Mouse (Mus musculus) bone marrow macrophage, adult 2 months (primary cell): Measurements from ENCODE around the gene Foxo1. TPM values are rescaled to one million over a fixed set of nuclear protein-coding genes. Genes with fewer than 3 reads are reported as not detected.

ENCODE experiments used
- H3K27ac ChIP-seq: 2 replicates; pipeline ENCODE4 v1.5.1; 2012; ENCODE audit warnings: low read depth, low read length; ENCODE audit not compliant: insufficient read depth
- H3K4me1 ChIP-seq: 2 replicates; pipeline ENCODE4 v1.6.1; 2012; ENCODE audit warnings: low read length; ENCODE audit not compliant: control insufficient read depth, insufficient read depth
- H3K4me3 ChIP-seq: 2 replicates; pipeline ENCODE4 v1.5.1; 2012; ENCODE audit warnings: mild to moderate bottlenecking, low read length, moderate library complexity; ENCODE audit not compliant: insufficient read depth
- CTCF ChIP-seq: IDR thresholded peaks from 2 replicates; pipeline ENCODE4 v1.5.1; 2012; ENCODE audit warnings: low read depth, mild to moderate bottlenecking, low read length, moderate library complexity
- POLR2A ChIP-seq: IDR thresholded peaks from 2 replicates; pipeline ENCODE4 v1.6.1; 2012; ENCODE audit warnings: mild to moderate bottlenecking, low read depth, low read length, borderline replicate concordance
- polyA plus RNA-seq: library from polyadenylated mRNA; stranded (reverse); fragments of >200 nt; gene quantifications from 2 replicates; pipeline ENCODE4 v1.2.4, GENCODE M21; 2012; ENCODE audit not compliant: missing spikeins, insufficient read depth, insufficient read length

Foxo1 gene
- polyA plus RNA-seq, 1 experiment, result 6.2 TPM

DNA sequence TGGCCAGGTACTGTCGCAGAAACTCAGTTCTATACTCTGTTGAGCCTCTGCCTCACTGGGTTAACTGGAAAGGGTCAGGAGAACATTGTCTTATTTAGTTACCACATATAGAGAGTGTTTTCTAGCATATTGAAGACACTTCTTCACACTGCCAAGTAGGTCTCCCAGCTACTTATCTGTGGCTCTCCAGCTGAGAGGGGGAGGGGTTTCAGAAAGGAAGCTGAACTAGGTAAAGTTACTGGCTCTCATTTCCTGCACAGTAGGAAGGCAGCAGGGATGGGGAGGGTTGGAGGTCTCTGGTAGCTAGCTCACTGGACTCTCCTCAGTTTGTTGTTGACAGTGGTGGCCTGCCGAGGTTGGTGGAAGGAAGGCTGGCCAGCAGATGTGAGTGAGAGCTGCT is 31.2 kb downstream of the Foxo1 start:
- Histone ChIP-seq H3K27ac (no peak overlapping the region), H3K4me1 (peaks cover 36% of the 10 kb centered on the region), H3K4me3 (no peak overlapping the region)
- TF ChIP-seq POLR2A (no peak), CTCF (no peak)

- no peak for TF ChIP-seq CTCF
- no peak for TF ChIP-seq POLR2A
- H3K4me3 ChIP-seq, result no peak overlapping the region
- no peak overlapping the region for H3K27ac ChIP-seq
- H3K4me1 ChIP-seq, result peaks cover 33% of the 10 kb centered on the region
These were observed 32.4 kb downstream of the Foxo1 start for GRCm38 (mm10) chr3:52300517-52300916.

DNA sequence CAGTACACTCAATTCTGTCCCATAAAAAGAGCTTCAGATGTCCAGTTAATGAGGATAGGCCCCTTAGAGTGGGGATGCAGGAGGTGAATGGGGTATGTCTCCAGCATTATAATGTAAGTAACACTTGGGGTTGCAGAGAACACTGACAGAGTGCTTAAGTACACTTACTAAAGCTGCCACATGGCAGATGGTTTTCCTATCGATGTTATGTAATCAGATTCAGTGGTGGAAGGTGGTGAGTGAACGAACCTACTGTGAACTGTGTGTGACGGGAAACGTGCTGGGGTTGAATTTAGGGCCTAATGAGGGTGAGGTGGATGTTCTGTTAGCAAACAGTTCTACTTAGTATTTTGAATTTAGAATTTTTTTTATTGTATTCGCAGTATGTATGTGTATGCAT is 35.2 kb downstream of the Foxo1 start:
- Histone ChIP-seq H3K4me3 (no peak overlapping the region), H3K27ac (no peak overlapping the region), H3K4me1 (peaks cover 21% of the 10 kb centered on the region)
- TF ChIP-seq POLR2A (no peak), CTCF (no peak)

DNA sequence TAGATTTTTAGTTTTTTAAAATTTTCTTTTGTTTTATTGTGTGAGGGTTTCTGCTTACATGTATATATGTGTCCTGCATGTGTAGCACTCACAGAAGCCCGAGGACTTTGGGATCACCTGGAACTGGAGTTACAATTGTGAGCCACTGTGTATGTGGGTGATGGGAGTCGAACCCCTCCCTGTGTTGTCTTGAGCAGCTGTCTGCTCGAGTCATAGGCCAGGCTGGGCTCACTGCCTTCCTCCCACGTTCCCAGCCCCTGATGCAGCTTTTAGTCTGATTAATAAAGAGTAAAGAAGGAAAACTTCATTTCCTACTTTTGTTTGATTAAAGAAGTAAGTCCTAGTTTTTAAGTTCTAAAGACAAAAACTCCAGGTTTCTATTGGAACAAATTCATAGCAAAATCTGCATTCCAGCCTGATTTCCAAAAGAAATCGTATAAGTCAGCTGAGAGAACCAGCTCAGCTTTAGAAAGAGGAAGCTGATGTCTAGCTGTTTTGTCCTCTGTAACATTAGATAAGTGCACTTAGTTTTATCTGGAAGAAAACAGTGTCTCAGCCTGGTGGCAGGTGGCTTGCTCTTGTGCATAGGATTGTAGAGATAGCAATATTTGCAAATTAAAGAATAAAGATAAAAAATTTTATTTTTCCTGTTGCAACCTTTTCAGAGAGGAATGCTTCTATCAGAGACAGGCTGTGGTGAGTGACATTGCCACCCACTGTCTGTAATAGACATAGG is 40.6 kb downstream of the Foxo1 start:
- TF ChIP-seq POLR2A, result no peak
- TF ChIP-seq CTCF, result no peak
- Histone ChIP-seq H3K4me1 (peaks cover 3% of the 10 kb centered on the region), H3K4me3 (no peak overlapping the region), H3K27ac (no peak overlapping the region)

- TF ChIP-seq POLR2A (no peak), CTCF (no peak)
- H3K27ac ChIP-seq, result no peak overlapping the region
- peaks cover 6% of the 10 kb centered on the region for H3K4me1 ChIP-seq
- no peak overlapping the region for H3K4me3 ChIP-seq
These were observed 52.6 kb downstream of the Foxo1 start for GRCm38 (mm10) chr3:52320516-52321270.

GRCm38 (mm10) chr3:52322401-52323385 is 54.6 kb downstream of the Foxo1 start:
- H3K27ac ChIP-seq, result no peak overlapping the region
- TF ChIP-seq CTCF, result no peak
- no peak for TF ChIP-seq POLR2A

DNA sequence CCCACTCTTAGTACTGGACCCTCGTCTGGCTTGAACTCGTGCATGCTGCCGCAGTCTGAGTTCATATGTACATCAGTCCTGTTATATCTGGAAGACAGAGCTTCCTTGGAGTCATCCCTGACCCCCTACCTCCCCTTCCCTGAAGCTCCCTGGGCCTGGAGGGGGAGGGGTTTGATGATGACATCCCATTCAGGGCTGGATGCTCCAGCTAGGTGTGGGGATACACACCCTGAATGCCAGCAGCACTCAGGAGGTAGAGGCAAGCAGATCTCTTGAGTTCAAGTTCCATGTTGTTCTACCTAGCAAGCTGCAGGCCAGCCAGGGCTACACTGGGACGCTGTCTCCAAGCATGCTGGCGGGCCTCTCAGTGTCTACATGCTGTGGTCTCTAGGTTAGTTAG is 56.9 kb downstream of the Foxo1 start:
- Histone ChIP-seq H3K27ac (no peak overlapping the region), H3K4me3 (no peak overlapping the region), H3K4me1 (peaks cover 6% of the 10 kb centered on the region)
- TF ChIP-seq CTCF, result no peak

More at GRCm38 (mm10) chr3:52322401-52323385, 54.6 kb downstream of the Foxo1 start:
- Histone ChIP-seq H3K4me3 (no peak overlapping the region), H3K4me1 (peaks cover 6% of the 10 kb centered on the region)

GRCm38 (mm10) chr3:52326687-52327086 is 58.6 kb downstream of the Foxo1 start:
- peaks cover 7% of the 10 kb centered on the region for H3K4me1 ChIP-seq
- TF ChIP-seq CTCF, result no peak
- no peak for TF ChIP-seq POLR2A
- H3K27ac ChIP-seq, result no peak overlapping the region
- no peak overlapping the region for H3K4me3 ChIP-seq

DNA sequence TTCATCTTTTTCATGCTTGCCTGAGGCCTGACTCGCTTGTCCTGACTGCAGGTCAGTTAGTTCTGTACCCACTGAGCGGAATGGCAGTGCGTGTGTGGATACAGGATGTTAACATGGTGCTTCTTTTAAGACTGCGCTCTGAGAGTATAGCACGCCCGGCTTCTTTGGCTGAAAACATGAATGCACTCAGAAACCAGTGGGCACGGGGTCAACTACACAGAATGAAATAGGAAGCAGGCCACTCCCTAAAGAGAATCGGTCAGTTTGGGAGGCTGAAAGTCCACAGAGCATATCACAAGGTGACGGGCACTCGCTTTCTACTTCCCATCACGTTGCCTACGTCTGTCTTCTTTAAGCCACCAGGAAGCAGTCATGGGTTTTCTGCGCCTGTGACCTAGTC is 59.0 kb downstream of the Foxo1 start:
- TF ChIP-seq CTCF (no peak), POLR2A (no peak)
- no peak overlapping the region for H3K27ac ChIP-seq
- no peak overlapping the region for H3K4me3 ChIP-seq
- peaks cover 11% of the 10 kb centered on the region for H3K4me1 ChIP-seq
